Mouse (Mus musculus): ENCODE measurements around the gene Olfr670. TPM values are rescaled to one million over a fixed set of nuclear protein-coding genes. Genes with fewer than 3 reads are reported as not detected.

The Olfr670 gene
- polyA plus RNA-seq, 1 experiment from 2014 or later: not detected

Other genes starting within 250 kb of the Olfr670 start
- gene Usp17le, start 185.2 kb downstream of the Olfr670 start, polyA plus RNA-seq (2015; fragmentation: Nextera tagmentation; extraction: Ambion mirVana): not detected in 2 replicates
- not detected in 2 replicates for gene Usp17lb, start 120.0 kb downstream of the Olfr670 start, polyA plus RNA-seq (2015; fragmentation: Nextera tagmentation; extraction: Ambion mirVana)
- not detected in 2 replicates for gene Usp17la, start 105.6 kb downstream of the Olfr670 start, polyA plus RNA-seq (2015; fragmentation: Nextera tagmentation; extraction: Ambion mirVana)
- not detected in 2 replicates for gene Olfr665, start 84.6 kb downstream of the Olfr670 start, polyA plus RNA-seq (2015; fragmentation: Nextera tagmentation; extraction: Ambion mirVana)
- gene Olfr666, start 66.7 kb downstream of the Olfr670 start, polyA plus RNA-seq (2015; fragmentation: Nextera tagmentation; extraction: Ambion mirVana): not detected in 2 replicates
- gene Olfr667, start 41.1 kb downstream of the Olfr670 start, polyA plus RNA-seq (2015; fragmentation: Nextera tagmentation; extraction: Ambion mirVana): not detected in 2 replicates
- gene Olfr668, start 34.6 kb downstream of the Olfr670 start, polyA plus RNA-seq (2015; fragmentation: Nextera tagmentation; extraction: Ambion mirVana): not detected in 2 replicates
- not detected in 2 replicates for gene Olfr669, start 28.4 kb downstream of the Olfr670 start, polyA plus RNA-seq (2015; fragmentation: Nextera tagmentation; extraction: Ambion mirVana)
- not detected in 2 replicates for gene Olfr671, start 16.5 kb upstream of the Olfr670 start, polyA plus RNA-seq (2015; fragmentation: Nextera tagmentation; extraction: Ambion mirVana)
- gene Olfr672, start 39.4 kb upstream of the Olfr670 start, polyA plus RNA-seq (2015; fragmentation: Nextera tagmentation; extraction: Ambion mirVana): not detected in 2 replicates
- gene Olfr675, start 65.8 kb upstream of the Olfr670 start, polyA plus RNA-seq (2015; fragmentation: Nextera tagmentation; extraction: Ambion mirVana): not detected in 2 replicates
- not detected in 2 replicates for gene Olfr676, start 70.1 kb upstream of the Olfr670 start, polyA plus RNA-seq (2015; fragmentation: Nextera tagmentation; extraction: Ambion mirVana)
- not detected in 2 replicates for gene Olfr677, start 88.8 kb upstream of the Olfr670 start, polyA plus RNA-seq (2015; fragmentation: Nextera tagmentation; extraction: Ambion mirVana)
- gene Olfr678, start 101.9 kb upstream of the Olfr670 start, polyA plus RNA-seq (2015; fragmentation: Nextera tagmentation; extraction: Ambion mirVana): not detected in 2 replicates
- gene Olfr679, start 118.6 kb upstream of the Olfr670 start, polyA plus RNA-seq (2015; fragmentation: Nextera tagmentation; extraction: Ambion mirVana): not detected in 2 replicates
- not detected in 2 replicates for gene Olfr680-ps1, start 130.2 kb upstream of the Olfr670 start, polyA plus RNA-seq (2015; fragmentation: Nextera tagmentation; extraction: Ambion mirVana)
- not detected in 2 replicates for gene Olfr681, start 154.2 kb upstream of the Olfr670 start, polyA plus RNA-seq (2015; fragmentation: Nextera tagmentation; extraction: Ambion mirVana)
- gene Olfr683, start 184.4 kb upstream of the Olfr670 start, polyA plus RNA-seq (2015; fragmentation: Nextera tagmentation; extraction: Ambion mirVana): not detected in 2 replicates
- not detected in 2 replicates for gene Olfr684, start 201.0 kb upstream of the Olfr670 start, polyA plus RNA-seq (2015; fragmentation: Nextera tagmentation; extraction: Ambion mirVana)
- not detected in 2 replicates for gene Olfr685, start 223.4 kb upstream of the Olfr670 start, polyA plus RNA-seq (2015; fragmentation: Nextera tagmentation; extraction: Ambion mirVana)
- gene Olfr686, start 244.9 kb upstream of the Olfr670 start, polyA plus RNA-seq (2015; fragmentation: Nextera tagmentation; extraction: Ambion mirVana): not detected in 2 replicates